Mouse (Mus musculus): ENCODE measurements at regions not wholly inside any gene's neighbourhood (a gene's known extent, or its start where the extent isn't known, plus 50 kb on each side); places are given as distances from the start of the nearest gene placed in this dataset.

DNA sequence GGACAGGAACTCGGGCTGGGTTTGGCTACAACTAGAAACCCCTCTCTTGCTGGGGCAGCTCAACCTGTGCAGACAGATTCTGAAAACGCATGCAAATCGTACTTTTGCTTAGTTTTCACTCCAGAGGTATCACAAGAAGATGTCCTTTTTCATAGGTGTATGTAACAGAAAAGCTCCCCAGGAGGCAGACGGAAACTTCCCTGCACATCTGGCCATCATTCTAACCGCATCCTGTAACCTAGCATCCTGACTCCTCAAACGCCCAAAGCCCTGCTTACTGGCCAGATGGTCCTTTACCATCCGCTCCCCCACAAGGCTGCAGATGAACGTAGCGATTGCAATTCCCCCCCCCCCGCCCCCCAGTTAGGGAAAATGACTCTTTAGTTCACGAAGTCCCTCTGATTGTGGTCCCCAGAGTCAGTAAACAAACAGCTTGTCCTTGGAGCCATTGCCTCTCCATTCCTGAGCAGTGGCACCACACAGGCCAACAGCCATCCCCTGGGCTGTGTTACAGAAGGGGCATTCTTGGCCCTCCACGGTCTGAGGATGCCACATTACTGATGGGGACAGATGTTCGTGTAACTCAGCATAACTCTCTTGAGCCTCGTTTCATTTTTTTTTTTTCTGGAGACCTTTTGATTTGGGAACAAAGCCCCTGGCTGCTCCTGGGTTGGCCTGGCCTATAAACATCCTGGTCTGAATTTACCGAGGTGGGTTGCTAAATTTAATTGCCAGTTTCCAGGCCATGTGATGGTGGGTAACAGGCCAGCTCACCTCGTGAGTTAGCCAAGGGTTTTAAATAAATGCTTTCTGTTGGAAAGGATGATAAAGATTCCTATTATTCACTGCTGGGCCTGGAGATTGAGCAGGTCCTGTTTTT lies 149.6 kb upstream of the Rreb1 start:
- no peaks in the 10 kb centered on the region for H3K36me3 ChIP-seq (ENCODE audit: insufficient read depth, low read length)
- ATAC-seq (no peak), DNase-seq (ENCODE audit: low spot score) (no peak)
- no peak overlapping the region for H3K27ac ChIP-seq
- no peak overlapping the region for H3K4me2 ChIP-seq (ENCODE audit: low read depth, low read length)
- H3K4me1 ChIP-seq (ENCODE audit: insufficient read depth, low read length): no peaks in the 10 kb centered on the region
- no peak overlapping the region for H3K9ac ChIP-seq (replicated peaks; ENCODE audit: low read length)
- 55% methylated on average over 16 of the region's 16 CpGs for WGBS
- H3K9me3 ChIP-seq (ENCODE audit: low read length): 0 out of 2 replicates have a peak, but pooled peaks cover 7% of the 10 kb centered on the region
- H3K4me3 ChIP-seq (ENCODE audit: low read length): no peak overlapping the region
- no peak for TF ChIP-seq CTCF (IDR thresholded peaks at IDR 0.05; ENCODE audit: low read depth)
- H3K27me3 ChIP-seq (ENCODE audit: insufficient read depth, low read length): no peaks in the 10 kb centered on the region

DNA sequence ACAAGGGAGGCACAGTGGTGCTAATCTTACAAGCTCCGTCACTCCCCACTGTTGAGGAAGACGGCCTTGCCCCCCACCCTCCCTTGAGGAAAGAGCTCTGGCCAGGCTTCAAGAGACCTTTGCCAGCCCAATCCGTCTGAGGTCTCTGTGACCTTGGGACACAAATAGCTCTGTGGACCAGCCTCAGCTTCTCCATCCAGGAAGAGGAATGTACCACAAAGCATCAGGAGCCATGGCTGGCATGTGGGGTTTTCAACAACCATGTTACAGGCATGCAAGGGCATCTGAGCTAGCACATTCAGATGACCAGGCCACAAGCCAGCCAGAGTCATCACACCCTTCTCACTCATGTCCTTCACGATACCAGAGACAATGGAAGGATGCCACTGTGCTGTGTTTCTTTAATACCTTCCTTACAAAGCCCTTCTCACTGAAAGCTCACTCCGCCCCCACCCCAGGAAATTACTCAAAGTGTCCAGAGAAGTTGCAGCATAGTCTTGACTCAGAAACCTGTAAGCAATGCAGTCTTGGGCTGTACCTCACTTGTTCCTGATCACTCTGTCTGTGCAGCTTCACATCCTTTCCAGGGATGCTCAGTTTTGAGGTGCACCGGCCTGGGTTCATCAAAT lies 148.8 kb upstream of the Rreb1 start:
- ATAC-seq: no peak
- Histone ChIP-seq H3K27ac (no peak overlapping the region), H3K27me3 (ENCODE audit: insufficient read depth, low read length) (no peaks in the 10 kb centered on the region), H3K4me1 (ENCODE audit: insufficient read depth, low read length) (no peaks in the 10 kb centered on the region), H3K4me2 (ENCODE audit: low read depth, low read length) (no peak overlapping the region), H3K9me3 (ENCODE audit: low read length) (0 out of 2 replicates have a peak, but pooled peaks cover 7% of the 10 kb centered on the region), H3K36me3 (ENCODE audit: insufficient read depth, low read length) (no peaks in the 10 kb centered on the region), H3K4me3 (ENCODE audit: low read length) (no peak overlapping the region), H3K9ac (replicated peaks; ENCODE audit: low read length) (no peak overlapping the region)
- DNase-seq (ENCODE audit: low spot score): no peak
- 67% methylated on average over 6 of the region's 6 CpGs for WGBS
- no peak for TF ChIP-seq CTCF (IDR thresholded peaks at IDR 0.05; ENCODE audit: low read depth)

DNA sequence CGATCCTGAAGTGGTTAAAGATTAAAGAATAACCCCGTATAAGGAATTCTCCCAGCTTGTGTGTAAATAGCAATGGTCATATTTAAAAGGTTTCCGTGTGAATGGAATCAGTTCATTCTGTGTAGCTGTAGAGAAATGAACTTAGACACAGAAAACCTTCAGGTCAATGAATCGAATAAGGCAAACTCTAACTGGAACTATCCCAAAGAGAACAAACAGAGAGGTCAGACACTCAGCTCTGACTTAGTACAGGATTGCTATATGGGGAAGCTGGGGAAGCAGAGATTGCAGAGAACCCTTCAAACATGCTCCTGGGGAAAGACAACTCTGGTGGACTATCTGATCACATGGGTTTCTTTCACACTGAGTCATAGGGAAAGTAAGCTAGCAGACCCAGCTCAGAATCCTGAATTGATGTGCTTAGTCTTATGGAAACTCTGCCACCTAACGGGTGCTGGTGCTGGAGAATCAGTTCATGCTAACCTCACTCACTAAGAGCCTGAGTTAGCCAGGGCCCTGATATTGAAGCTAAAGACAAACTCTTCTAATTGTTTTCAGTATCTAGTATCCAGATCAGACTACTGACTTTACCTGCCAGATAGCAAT lies 145.3 kb upstream of the Rreb1 start:
- Histone ChIP-seq H3K27ac (no peak overlapping the region), H3K36me3 (ENCODE audit: insufficient read depth, low read length) (no peaks in the 10 kb centered on the region), H3K4me2 (ENCODE audit: low read depth, low read length) (no peak overlapping the region), H3K4me3 (ENCODE audit: low read length) (no peak overlapping the region), H3K9ac (replicated peaks; ENCODE audit: low read length) (no peak overlapping the region), H3K9me3 (ENCODE audit: low read length) (0 out of 2 replicates have a peak, but pooled peaks cover 7% of the 10 kb centered on the region), H3K27me3 (ENCODE audit: insufficient read depth, low read length) (no peaks in the 10 kb centered on the region), H3K4me1 (ENCODE audit: insufficient read depth, low read length) (no peaks in the 10 kb centered on the region)
- DNase-seq (ENCODE audit: low spot score) (no peak), ATAC-seq (no peak)
- WGBS: 92% methylated on average over 5 of the region's 5 CpGs
- no peak for TF ChIP-seq CTCF (IDR thresholded peaks at IDR 0.05; ENCODE audit: low read depth)

DNA sequence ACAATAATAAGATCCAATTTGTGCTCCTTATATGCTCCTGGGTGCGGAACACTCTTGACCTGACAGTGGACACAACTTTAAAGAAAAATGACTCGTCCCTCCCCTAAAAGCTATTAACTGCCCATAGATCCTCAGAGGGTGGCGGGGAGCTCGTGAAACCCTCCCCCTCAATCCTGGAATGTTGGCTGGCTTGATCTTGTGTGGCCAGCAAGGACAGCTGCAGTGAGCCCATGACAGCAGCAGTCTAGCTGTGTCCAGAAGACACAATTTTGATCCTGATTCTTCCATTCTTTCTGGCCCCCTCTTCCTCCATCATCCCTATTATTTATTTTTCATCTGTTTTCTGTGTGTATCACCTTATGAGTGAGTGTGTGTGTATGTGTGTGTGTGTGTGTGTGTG lies 141.8 kb upstream of the Rreb1 start:
- H3K4me2 ChIP-seq (ENCODE audit: low read depth, low read length): no peak overlapping the region
- no peak overlapping the region for H3K4me3 ChIP-seq (ENCODE audit: low read length)
- H3K9me3 ChIP-seq (ENCODE audit: low read length): 0 out of 2 replicates have a peak, but pooled peaks cover 7% of the 10 kb centered on the region
- H3K27me3 ChIP-seq (ENCODE audit: insufficient read depth, low read length): no peaks in the 10 kb centered on the region
- TF ChIP-seq CTCF (IDR thresholded peaks at IDR 0.05; ENCODE audit: low read depth): no peak
- no peak for ATAC-seq
- H3K9ac ChIP-seq (replicated peaks; ENCODE audit: low read length): no peak overlapping the region
- no peak for DNase-seq (ENCODE audit: low spot score)
- no peaks in the 10 kb centered on the region for H3K36me3 ChIP-seq (ENCODE audit: insufficient read depth, low read length)
- no peak overlapping the region for H3K27ac ChIP-seq
- H3K4me1 ChIP-seq (ENCODE audit: insufficient read depth, low read length): no peaks in the 10 kb centered on the region
- 75% methylated on average over 4 of the region's 4 CpGs for WGBS

DNA sequence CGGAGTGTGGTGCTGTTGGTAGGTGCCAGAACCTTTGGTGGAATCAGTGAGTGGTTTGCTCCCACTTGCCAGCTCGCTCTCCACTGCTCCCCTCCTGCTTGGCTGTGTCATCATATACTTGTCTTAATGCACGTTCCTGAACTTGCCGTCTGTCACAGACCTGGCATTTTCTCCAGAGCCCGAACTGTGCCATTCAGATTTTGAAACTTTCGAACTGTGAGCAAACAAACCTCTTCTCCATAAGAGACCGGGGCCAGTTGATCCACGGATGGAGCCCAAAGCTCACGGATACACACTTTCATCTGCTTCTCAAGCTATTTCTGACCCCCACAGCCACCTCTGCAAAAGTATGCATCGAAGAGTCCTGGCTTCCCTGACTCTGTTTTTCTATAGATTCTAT lies 141.0 kb upstream of the Rreb1 start:
- Histone ChIP-seq H3K4me2 (ENCODE audit: low read depth, low read length) (no peak overlapping the region), H3K4me3 (ENCODE audit: low read length) (no peak overlapping the region), H3K9ac (replicated peaks; ENCODE audit: low read length) (no peak overlapping the region), H3K36me3 (ENCODE audit: insufficient read depth, low read length) (no peaks in the 10 kb centered on the region), H3K27me3 (ENCODE audit: insufficient read depth, low read length) (no peaks in the 10 kb centered on the region), H3K27ac (no peak overlapping the region), H3K9me3 (ENCODE audit: low read length) (0 out of 2 replicates have a peak, but pooled peaks cover 6% of the 10 kb centered on the region), H3K4me1 (ENCODE audit: insufficient read depth, low read length) (no peaks in the 10 kb centered on the region)
- no peak for DNase-seq (ENCODE audit: low spot score)
- TF ChIP-seq CTCF (IDR thresholded peaks at IDR 0.05; ENCODE audit: low read depth): no peak
- ATAC-seq: no peak
- WGBS: 90% methylated on average over 10 of the region's 10 CpGs

DNA sequence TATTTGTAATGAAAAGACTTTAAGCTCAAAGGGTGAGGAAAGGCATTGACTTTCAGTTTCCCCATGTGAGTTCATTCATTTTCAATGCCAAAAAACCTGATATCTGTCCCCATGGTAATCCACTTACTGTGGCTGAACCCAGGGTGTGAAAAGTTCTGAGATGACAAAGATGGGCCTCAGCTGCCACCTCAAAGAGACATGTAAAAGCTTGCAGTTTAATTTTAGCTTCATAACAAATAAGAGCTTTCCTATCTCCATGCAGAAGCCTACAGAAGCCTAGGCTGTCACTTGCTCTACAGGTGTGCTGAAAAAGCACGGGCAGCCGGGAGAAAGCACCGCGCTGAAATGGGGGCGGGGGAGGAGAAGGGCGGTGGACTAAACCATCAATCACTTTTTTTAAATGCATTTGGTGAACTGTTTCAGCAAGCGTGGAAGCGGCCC lies 140.1 kb upstream of the Rreb1 start:
- no peak for ATAC-seq
- Histone ChIP-seq H3K36me3 (ENCODE audit: insufficient read depth, low read length) (no peaks in the 10 kb centered on the region), H3K4me3 (ENCODE audit: low read length) (no peak overlapping the region), H3K27me3 (ENCODE audit: insufficient read depth, low read length) (no peaks in the 10 kb centered on the region), H3K4me2 (ENCODE audit: low read depth, low read length) (no peak overlapping the region), H3K9me3 (ENCODE audit: low read length) (no peaks in the 10 kb centered on the region), H3K9ac (replicated peaks; ENCODE audit: low read length) (no peak overlapping the region), H3K4me1 (ENCODE audit: insufficient read depth, low read length) (no peaks in the 10 kb centered on the region), H3K27ac (no peak overlapping the region)
- TF ChIP-seq CTCF (IDR thresholded peaks at IDR 0.05; ENCODE audit: low read depth): no peak
- DNase-seq (ENCODE audit: low spot score): no peak
- 48% methylated on average over 8 of the region's 8 CpGs for WGBS

Data from hindbrain, postnatal 0 days (tissue).